Mouse (Mus musculus): ENCODE measurements around the gene Rasal1.

The Rasal1 gene

DNA sequence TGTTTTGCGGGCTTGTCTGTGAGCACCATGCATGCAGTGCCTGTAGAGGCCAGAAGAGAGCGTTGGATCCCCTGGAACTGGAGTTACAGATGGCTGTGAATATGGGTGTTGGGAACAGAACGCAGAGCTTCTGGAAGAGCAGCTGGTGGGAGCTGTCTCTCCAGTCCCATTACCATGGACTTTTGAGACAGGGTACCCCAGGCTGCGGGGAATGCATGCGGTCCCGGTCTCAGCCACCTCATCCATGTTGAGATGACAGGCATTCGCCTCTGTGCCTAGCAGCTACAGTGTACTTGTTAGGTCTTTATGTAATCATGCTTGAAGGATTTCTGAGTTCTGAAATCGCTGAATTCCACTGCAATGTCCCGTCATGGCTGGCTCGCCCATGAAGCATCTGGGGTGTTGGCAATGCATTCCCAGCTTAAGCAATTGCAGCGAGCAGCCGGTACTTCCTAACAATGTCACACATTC, 7.7 kb downstream of the Rasal1 start:
- DNase-seq (ENCODE audit: low spot score) = no peak

DNA sequence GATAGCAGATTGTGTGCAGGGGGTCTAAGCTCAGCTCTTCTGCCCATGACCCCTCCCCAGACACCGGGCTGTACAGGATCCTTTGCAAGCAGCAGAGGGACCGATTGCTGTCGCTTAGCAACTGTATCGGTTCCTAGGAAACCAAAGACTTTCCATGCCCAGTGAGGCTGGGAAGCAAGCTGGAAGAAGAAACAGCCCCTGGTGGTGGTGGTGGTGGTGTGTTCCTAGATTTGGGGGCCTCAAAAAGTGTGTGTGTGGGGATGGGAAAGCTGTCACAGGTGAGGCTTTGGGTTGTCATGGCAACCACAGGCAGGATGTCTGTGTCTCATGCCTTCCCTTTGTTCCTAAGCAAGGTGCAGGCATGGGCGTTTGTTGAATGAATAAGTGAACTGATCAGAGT, 12.2 kb downstream of the Rasal1 start:
- no peak for DNase-seq (ENCODE audit: low spot score)

- DNase-seq (ENCODE audit: low spot score) = no peak
These were observed 16.3 kb downstream of the Rasal1 start for GRCm38 (mm10) chr5:120664888-120665287.

DNA sequence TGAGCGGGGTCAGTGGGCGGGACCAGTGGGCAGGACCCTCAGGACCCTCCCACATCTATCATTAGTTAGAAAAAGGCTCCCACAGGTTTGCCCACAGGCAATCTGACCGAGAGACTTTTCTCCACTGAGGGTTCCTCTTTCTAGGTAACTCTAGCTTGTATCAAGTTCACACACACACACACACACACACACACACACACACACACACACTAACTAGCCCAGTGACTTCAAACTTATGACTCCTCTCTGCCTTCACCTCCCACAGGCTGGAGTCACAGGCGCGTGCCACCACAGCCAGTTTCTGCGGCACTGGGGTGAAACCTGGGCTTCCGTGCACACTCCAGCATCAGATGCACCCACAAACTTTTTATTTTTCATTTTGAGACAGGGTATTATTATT, 20.1 kb downstream of the Rasal1 start:
- DNase-seq (ENCODE audit: low spot score) = no peak

GRCm38 (mm10) chr5:120670132-120670531, 21.5 kb downstream of the Rasal1 start:
- no peak for DNase-seq (ENCODE audit: low spot score)

DNA sequence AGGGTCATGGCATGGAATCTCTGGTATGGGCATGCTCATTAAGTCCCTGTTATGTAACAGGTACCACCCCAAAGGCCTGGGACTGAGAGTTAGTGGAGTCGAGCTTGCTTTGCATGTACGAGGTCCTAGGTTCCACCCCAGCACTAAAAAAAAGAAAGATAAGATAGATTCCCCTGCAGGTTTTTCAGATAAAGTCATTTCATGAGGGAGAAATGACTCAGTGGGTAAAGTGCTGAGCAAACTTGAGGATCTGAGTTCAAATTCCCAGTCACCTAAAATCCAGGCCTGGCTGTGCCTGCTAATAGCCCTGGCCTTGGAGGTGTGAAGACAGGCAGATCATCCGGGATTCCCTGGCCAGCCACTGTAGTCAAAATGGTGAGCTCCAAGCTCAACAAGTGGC, 23.3 kb downstream of the Rasal1 start:
- DNase-seq (ENCODE audit: low spot score) = no peak

DNA sequence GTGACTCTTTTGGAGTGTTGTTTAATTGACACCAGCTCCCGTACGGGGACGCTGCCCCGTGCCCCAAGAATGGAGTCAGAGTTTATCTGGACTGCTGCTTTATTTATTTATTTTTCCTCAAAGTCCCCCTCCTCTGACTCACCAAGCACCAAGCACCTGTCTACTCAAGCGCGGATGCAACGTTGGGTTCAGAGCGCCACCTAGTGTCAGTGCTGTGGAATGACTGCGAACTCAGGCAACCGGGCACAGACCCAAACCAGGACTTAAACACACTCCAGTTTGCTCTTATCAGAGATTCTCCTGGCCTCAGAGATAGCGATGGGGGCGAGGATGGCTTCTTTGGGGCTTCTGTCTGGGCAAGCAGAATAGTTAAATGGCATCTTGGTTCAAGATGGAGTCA, 25.0 kb downstream of the Rasal1 start:
- DNase-seq (ENCODE audit: low spot score) = peak; percentile 63

GRCm38 (mm10) chr5:120674229-120675145, 25.9 kb downstream of the Rasal1 start:
- no peak for DNase-seq (ENCODE audit: low spot score)

DNA sequence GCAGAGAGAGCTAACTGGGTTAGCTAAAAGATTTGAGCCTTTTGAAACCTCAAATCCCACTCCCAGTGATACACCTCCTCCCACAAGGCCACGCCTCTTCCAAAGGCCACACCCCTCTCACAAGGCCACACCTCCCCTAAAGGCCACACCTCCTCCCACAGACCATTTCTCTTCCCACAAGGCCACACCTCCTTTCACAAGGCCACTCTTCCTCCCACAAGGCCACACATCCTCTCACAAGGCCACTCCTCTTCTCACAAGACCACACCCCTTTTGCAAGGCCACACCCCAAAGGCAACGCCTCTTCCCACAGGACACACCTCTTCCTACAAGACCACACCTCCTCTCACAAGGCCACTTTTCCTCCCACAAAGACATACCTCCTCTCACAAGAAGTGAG, 28.9 kb downstream of the Rasal1 start:
- no peak for DNase-seq (ENCODE audit: low spot score)

DNA sequence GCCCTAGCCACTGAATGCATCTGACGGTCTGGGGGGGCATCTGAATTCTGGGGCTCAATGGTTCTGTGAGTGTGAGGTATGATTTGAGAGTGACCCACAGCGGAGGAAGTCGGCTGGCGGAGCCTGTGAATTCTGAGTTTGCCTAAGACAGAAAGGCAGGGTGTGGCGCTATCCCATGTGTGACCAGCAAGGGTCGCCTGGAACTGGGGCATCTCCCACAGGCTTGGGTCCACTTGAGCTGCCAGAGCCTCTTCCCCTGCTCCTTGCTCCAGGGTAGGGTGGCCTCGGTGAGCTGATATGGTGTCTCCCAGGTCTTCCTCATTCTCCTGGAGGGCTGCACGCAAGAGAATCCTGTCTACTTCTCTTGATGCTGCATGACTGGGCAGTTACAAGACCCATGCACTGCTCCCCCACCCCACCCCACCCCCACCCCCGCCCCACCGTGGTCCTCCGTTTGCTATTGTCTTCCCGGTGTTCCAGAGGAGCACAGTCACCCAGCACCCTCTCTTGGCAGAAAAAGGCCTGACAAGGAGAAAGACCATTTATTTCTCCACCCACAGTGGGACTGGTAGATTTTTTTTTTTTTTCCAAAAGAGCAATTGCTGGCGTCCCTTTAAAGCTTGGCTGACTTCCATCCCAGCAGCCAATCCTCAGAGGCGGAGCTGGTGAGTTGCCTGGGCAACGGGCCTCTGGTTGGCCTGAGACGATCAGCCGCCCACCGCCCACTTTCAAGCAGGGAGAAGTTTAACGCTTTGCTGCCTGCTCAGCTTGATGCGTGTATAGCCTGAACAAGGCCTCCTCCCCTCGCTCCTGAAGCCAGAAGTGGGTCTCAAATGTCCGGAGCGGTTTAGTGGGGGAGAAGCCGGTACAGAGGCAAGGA, 31.3 kb downstream of the Rasal1 start:
- no peak for DNase-seq (ENCODE audit: low spot score)

- DNase-seq (ENCODE audit: low spot score) = no peak
These were observed 32.3 kb downstream of the Rasal1 start for GRCm38 (mm10) chr5:120680918-120681317.

- DNase-seq (ENCODE audit: low spot score) = no peak
These were observed 34.6 kb downstream of the Rasal1 start for GRCm38 (mm10) chr5:120682982-120683771.

- DNase-seq (ENCODE audit: low spot score) = no peak
These were observed 37.1 kb downstream of the Rasal1 start for GRCm38 (mm10) chr5:120685678-120686077.

- DNase-seq (ENCODE audit: low spot score) = no peak
These were observed 38.3 kb downstream of the Rasal1 start for GRCm38 (mm10) chr5:120686749-120687483.

DNA sequence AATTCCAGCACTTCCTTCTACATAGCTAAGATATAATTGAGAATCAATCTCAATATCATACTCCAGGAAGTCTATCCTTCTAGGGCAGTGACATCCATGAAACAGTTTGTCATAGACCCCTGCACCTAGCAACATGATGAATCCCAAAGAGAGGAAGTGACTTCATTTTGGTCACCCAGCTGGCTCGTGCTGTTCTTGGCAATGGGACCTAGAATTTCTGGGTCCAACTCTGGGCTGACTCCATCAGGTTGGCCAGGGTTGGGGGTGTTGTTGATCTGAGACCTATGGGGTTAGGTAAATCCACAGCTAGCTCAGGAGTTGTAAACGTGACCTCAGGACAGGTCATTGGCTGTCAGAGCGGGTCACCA, 38.9 kb downstream of the Rasal1 start:
- no peak for DNase-seq (ENCODE audit: low spot score)

DNA sequence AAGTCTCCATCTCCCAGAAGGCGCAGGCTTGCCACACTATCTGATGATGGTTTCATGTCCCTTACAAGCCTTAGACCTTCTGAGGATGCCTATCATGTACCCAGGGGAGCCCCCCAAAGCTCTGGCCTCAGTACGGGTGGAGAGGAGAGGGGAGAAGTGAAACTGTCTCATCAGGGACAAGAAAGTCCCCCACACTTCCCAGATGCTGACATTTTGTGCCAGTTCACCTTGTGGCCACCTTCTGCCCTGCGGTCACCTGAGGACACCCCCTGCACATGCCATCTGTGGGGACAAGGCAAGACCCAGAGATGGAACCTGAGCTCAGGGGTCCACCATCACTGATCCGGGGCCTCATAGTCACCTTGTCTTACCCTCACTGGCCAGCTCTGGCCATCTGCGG, 39.3 kb downstream of the Rasal1 start:
- no peak for DNase-seq (ENCODE audit: low spot score)

- DNase-seq (ENCODE audit: low spot score) = peak; percentile 54
These were observed 39.8 kb downstream of the Rasal1 start for GRCm38 (mm10) chr5:120688434-120688833.

- DNase-seq (ENCODE audit: low spot score) = no peak
These were observed 41.8 kb downstream of the Rasal1 start for GRCm38 (mm10) chr5:120690417-120690816.

DNA sequence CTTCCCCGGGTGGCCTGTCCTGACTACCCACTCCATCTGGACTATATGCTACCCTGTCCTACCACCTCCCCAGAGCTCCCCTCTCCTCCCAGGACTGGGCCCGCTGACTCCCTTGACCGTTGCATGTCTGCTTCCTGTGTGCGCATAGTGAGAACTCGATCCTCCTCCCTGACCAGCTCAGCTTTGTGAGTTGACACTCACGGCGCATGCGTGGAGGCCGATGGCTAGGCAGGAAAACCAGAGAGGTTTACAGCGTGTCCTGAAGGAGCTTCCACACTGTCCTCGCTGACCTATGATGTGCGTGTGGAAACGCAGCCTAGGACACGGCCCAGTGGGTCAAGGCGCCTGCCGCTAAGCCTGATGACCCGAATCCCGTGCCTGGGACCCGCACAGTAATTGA, 43.4 kb downstream of the Rasal1 start:
- DNase-seq (ENCODE audit: low spot score) = no peak

DNA sequence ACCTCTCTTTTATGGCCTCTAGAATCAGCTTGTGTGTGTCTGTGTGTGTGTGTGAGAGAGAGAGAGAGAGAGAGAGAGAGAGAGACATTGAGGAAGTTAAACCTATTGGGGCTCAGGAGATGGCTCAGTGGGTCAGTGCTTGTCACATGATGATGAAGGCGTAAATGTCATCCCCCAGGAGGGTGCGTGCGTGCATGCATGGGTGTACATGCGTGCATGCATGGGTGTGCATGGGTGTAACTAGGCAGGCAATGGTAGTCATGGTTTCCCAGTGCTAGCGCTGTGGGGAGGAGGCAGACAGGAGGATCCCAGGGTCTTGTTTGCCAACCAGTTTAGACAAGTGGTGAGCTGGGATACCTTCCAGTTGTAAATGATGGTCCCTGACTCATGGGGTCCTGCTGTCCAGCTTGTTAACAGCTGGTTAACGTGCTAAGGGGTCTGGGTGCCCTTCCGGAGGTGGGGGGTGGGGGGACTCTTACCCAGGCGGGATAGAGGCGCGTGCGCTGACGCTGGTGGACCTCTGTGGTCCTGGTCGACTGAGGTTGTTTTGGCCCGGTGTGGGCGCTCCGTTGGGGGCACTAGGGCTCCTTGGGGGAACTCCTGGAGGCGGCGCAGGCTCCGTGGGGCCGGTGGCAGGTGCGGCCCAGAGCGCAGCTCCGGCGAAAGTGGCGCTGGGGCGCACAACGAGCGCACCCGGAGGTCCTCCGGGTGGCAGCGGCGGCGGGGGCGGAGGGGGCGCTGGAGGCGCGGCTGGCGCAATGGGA, 45.5 kb downstream of the Rasal1 start:
- DNase-seq (ENCODE audit: low spot score) = peak; percentile 62

GRCm38 (mm10) chr5:120694695-120695074, 46.1 kb downstream of the Rasal1 start:
- no peak for DNase-seq (ENCODE audit: low spot score)
